Mouse (Mus musculus) monocyte, adult 5-6 weeks (primary cell): ENCODE data around the gene Stap2. TPM values are rescaled to one million over a fixed set of nuclear protein-coding genes. Genes with fewer than 3 reads are reported as not detected.
A peak's percentile ranks its signal among the peaks of the same experiment; 100 is the strongest.

Experiments
- ATAC-seq: fragments of 153-309, 156-312 bp; replicated peaks from 2 replicates; pipeline ENCODE4 v1.8.0; 2017; ENCODE audit warnings: mild to moderate bottlenecking; ENCODE audit not compliant: low TSS enrichment, insufficient number of reproducible peaks, severe bottlenecking, poor library complexity, low FRiP score
- total RNA-seq: library from RNA; stranded (forward); fragments of 200-1000, 200-491, 200-594 nt; gene quantifications from 3 replicates; pipeline ENCODE4 v1.2.3, GENCODE M21; 2017

Stap2 gene
- total RNA-seq = 0.29 to 1.1 TPM in 2 of 3 replicates, not detected in the other

DNA sequence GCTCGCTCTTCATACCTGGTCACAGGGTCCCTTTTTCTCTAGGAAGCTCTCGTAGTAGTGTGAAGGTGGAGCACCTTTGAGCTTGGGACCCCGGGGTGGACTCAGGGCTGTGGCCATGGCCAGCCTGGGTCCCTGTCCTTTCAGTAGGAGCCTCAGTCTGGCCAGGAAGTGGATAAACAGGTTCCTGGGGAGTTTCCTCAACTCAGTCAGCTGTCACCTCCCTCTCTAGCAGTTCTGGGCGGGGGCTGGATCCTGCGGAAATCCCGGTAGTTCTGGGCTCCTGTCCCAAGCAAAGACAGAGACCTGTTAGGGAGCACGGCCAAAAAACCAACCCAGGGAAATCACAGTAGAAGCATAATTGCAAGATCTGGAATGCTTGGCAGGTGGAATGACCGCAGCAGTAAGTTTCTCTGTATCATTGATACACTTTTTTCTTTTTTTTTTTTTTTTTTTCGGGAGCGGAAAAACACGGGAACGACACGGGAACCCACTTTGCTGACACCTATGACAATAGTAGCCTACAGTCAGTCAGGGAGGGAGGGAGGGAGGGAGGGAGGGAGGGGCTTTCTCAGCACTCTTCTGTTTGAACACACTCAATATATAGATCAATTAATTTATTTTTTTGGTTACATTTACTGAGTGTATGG is at the start of gene Stap2, which contains the start of gene Mpnd:
Gene Stap2 (minus strand): TSS at position 170 of the 647 bp plus-strand sequence.
Gene Mpnd (plus strand): TSS at position 297 of the 647 bp plus-strand sequence.
- ATAC-seq = no peak

DNA sequence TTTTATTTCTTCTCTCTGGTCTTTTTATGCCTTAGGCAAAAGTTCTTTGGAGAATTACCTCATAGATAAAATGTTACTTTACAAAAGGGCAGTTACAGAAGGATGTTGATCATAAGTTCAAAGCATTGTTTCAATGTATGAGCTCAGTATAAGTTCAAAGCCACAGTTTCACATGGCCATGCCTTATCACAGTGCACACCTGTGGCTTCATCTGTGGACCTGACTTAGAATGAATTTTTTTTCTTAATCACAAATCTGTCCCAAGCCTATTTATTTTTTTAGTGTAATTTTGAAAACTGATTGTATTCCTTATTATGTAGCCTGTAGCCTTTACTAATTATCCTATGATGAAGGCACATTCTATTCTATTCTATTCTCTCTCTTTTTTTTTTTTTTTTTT is 49.6 kb upstream of the Stap2 start:
- no peak for ATAC-seq

DNA sequence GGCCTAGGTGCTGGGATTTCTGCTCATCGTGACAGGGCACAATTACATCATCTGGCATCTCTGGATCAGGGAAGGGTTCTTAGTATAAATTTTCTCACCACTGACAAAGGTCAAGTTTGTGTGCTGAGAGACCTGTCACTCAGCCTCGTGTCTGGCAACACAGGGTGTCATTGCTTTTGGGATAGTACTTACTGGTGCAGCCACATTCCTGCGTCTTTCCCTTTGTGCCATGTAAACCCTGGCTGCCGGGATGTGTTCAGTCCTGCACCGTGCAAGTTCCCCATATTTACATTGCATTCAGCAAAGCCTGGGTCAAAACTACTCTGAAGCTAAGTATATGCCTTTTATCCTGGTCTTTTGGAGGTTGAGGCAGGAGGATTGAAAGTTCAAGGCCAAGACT is 46.0 kb upstream of the Stap2 start:
- ATAC-seq = no peak

DNA sequence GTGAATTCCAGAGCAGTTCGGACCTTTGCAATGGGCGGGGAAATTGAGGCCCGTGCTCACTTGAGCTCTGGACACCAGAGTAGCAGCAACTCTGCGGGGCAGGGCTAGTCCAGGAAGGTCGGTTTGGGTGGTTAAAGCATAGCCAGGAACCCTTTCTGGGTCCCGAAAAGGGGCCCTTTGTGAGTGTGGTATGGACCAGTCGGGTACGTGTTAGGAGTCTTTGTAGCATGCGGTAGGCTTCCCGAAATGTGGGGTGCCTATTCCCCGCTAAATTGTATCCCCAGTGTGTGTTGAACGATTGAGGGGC is 35.4 kb upstream of the Stap2 start:
- no peak for ATAC-seq

DNA sequence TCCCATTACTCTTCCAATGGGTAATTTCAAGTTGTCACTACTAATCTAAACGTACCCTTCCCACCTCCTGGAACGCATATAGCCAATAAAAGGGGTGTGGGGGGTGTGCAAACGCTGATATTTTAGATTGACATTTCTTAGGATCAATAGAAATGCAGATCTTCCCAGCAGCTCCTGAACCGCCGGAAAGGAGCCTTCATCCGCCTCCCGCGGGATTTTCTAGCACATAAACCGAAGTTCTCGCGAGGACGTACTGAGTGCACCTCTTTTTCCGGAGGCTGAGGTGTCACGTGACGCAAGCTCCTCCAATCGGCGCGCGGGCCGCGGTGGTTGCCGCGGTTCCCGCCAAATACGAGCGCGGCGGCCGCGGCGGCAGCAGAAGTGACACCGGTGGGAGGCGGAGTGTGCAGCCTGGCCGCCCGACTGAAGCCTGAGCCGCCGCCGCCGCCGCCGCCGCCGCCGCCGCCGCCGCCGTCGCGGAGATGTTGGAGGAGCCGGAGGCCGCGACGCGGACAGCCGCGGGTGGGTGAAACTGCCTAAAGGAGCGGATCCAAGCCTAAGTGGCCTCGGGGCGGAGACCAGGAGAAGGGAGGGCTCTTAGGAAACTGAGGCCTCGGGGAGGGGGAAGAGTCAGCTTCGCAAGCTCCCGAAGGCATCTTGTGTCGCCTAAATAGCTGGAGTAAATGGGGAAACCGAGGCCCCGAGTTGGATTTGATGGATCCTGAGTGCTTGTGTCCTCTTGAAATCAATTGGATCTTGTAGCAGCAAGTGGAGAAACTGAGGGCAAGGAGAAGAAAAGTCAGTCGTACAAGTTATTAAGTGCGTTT is 34.9 kb upstream of the Stap2 start, which contains the start of gene Chaf1a:
Gene Chaf1a (plus strand): TSS at position 410 of the 827 bp plus-strand sequence.
- ATAC-seq = peak; percentile 68

DNA sequence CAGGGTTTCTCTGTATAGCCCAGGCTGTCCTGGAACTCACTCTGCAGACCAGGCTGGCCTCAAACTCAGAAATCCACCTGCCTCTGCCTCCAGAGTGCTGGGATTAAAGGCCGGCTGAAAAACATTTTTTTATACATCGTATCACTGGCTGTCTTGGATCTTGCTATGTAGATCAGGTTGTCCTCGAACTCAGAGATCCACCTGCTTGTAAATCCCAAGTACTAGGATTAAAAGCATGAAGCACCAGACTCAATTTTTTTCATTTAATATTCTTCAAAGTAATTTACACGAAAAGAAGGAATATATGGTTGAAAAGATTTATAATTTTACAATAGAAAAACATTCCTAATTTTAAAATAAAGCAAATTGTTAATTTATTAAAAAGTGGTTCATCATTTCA is 34.0 kb upstream of the Stap2 start:
- ATAC-seq = no peak

DNA sequence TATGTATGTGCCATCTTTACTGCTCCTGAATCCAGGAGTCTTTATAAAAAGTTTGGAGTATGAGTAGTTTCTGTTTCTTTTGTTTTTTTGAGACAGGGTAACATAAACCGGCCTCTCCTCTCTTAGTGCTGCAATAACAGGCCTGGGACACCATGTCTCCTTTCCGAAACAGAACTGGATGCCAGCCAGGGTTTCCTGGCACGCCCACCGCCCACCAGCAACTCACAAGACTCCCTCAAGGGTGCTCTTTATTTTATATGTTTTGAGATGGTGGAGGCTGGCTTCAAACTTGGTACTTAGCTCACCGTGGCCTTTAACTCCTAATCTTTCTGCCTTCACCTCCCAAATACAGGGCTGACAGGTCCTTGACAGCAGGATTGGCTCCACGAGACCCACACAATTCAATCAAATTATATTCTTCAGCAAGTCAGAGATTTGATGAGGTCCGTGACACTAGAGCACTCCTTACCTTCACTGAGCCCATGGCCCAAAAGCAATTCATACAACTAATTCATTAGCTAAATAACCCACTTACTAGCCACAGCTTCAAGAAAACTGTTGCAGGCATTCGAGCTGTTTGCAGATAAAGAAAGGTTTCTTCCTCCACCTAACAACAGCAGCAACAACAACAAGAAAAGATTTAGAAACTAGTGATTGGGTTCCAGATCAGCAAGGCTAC is 33.3 kb upstream of the Stap2 start:
- ATAC-seq = no peak

DNA sequence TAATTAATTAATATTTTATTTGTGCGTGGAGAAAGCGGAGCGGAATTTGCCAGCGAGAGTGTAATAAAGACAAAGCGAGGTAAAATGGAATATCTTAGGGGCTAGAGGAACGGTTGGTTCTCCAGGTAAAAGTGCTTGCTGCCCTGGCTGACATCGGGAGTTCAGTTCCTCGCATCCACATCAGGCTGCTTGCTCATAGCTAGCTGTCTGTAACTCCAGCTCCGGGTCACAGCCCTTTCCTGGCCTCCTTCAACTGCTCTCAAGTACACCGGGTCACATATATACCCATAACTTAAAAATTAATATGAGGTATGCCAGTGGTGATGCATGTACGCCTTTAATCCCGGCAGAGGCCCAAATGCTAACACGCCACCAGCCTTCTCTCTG is 31.5 kb upstream of the Stap2 start:
- no peak for ATAC-seq

DNA sequence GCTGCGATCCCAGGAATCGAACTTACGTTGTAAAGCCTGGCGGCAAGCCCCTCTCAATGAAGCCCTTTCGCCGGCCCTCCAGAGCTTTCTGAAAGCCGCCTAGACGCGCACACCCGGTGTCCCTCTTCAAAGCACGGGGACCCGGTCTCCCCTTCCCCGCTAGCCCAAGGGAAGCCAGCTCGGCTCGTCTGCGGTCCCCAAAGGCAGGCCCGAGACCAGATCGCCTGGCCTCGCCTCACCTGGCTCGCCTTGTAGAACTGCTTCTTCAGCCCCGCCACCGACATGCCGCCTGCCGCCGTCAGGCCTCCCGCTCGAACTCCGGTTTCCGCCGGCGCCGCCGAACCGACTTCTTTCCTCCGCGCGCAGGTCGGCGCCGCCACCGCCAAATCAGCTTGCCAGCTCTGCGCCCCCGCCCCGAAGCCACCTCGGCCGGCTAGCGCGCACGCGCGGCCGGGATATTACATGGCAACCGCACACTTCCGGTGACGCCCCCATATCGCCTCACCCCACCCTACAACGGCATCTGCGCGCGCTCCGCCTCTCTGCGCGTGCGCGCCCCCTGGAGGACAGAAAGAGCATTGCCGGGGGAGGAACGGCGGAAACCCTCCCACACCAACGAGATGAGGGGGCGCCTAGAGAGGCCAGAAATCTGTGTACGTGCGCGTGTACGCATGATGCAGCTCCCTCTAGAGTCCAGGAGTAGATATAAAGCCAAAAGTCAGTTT is 31.0 kb upstream of the Stap2 start, which contains the start of gene Sh3gl1:
Gene Sh3gl1 (minus strand): TSS at position 460 of the 725 bp plus-strand sequence.
- peak; percentile 85 for ATAC-seq

DNA sequence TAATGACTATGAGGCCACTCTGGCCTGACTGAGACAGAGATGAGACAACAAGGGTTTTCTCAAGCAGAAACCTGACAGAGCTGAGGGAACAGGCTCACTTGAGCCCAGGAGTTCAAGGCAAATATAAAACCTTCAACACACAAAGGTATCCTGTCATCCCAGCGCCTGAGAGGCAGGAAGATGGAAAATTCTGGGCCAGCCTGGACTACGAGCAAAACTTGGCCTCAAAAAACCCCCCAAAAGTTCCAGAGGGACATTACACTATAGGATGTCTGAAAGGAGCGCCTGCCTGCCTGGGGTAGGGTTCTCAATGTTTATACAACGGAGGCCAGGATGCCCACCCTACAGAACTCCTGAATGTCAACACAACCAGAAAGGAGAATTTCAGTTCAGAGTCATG is 29.8 kb upstream of the Stap2 start:
- no peak for ATAC-seq

DNA sequence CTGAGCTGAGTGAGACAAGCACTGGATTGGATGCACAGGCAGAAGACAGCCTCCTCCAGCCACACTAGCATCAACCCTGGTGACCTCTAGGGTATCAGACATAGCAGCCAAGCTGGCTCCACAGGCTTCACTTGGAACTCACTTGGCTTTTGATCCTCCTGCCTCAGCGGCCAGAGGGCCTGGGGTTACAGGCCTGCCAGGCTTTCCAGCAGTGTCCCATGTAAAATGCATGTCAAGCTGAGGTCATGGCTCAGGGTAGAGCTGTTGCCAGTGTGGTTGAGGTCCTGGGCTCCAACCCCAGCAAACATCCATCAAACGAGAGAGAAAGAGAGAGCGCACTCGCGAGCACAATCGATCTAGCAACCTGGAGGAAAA is 29.3 kb upstream of the Stap2 start:
- ATAC-seq = no peak

DNA sequence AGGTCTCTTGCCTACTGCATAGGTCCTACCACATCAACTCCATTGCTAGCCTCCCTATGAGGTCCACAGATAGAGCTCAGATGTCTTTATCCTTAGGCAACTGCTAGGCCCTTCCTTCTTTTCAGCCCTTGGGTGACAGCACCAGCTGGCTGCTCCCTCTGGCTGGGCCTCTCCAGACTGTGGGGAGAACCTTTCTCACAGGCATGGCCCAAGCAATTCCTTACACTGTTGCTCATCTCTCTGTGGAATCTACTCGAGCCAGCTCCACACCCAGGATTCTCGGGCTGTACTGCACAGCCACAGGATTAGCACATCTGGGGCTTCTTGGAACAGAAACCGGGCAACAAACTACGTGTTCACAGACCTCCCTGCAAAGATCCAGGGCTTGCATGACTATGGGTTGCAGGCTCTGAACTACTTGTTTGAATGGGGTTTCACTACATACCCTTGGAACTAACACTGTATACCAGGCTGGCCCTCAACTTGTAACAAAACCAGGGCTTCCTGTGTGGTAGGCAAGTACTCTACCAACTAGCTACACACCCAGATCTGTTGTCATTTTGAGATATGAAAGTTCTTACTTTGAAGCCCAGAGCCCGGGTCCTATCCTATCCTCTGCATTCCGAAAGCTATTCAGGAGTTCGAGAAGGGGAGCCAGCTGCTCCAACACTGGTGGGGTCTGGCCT is 28.8 kb upstream of the Stap2 start:
- no peak for ATAC-seq

DNA sequence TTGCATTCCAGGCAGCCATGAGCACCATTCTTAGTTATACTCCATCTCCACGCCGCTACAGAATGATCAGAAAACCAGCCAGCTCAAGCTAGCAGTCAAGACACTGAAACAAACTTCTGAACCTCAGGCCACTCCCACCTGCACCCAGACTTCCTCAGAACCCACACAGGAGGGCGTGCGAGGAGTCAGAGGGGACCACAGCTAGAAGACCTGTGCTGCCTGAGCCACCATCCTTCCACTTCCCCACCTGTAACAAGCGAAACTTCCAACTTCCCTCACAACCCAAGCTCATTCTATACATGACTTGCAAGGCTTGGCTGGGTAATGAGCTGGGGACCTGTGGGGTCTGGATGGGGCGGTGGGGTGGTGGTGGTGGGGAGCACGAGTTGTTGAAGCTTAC is 27.4 kb upstream of the Stap2 start:
- ATAC-seq = no peak; the same call in 1 of the 2 replicates

DNA sequence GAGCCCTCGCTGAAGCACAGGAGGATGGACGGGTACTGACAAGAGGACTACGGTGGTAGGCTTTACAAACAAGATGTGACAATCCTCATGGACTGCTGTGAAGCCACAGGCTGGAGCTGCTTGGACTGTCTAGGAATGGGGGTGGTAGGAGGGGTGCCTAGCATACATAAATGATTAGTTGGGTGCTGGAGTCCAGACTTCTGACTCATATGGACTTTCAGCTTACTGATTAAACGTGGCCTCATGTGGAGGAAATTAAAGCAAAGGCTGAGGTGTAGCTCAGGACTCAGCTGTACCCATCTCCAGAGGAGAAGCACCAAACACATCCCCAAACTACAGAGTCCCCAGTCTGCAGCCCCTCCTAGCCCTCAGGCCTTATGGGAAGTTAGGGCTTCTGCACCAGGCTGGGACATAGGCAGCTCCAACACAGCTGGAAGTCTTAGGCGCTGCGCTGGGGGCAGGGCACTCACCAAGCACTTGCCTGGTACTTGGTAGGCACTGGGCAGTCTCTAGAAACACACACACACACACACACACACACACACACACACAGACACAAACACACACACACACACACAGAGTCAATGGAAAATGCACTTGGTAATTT is 26.8 kb upstream of the Stap2 start:
- no peak for ATAC-seq

DNA sequence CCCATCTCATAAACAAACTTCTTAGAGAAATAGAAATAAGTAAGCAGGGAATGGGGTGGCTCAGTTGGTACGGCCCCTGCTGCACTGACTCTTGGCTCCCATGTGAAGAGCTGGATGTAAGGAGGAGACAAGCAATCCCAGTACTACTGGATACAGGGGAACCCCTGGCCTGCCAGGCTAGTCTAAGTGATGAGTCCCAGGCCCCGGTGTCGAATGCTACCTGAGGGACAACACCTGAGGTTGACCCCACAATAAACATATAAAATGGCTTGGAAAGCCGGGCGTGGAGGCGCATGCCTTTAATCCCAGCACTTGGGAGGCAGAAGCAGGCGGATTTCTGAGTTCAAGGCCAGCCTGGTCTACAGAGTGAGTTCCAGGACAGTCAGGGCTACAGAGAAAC is 26.0 kb upstream of the Stap2 start:
- no peak for ATAC-seq

DNA sequence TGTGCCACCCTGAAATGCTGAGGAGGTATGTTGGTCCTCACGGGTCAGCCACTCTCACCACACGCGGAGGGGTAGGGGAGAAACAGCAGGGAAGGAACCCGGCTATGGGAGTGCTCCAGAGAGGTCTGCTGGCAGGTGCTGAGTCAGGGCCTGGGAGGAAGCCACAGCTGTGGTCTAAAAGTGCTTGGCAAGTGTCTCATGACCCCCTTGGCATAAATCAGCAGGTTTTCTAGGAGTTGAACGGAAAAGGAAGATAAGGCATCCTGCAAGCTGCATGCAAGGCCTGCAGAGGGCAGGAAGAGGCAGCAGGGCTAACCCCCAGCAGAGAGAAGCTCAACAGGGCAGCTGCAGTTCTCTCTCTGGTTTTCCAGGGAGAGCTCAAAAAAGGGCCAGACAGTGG is 25.5 kb upstream of the Stap2 start:
- no peak for ATAC-seq

DNA sequence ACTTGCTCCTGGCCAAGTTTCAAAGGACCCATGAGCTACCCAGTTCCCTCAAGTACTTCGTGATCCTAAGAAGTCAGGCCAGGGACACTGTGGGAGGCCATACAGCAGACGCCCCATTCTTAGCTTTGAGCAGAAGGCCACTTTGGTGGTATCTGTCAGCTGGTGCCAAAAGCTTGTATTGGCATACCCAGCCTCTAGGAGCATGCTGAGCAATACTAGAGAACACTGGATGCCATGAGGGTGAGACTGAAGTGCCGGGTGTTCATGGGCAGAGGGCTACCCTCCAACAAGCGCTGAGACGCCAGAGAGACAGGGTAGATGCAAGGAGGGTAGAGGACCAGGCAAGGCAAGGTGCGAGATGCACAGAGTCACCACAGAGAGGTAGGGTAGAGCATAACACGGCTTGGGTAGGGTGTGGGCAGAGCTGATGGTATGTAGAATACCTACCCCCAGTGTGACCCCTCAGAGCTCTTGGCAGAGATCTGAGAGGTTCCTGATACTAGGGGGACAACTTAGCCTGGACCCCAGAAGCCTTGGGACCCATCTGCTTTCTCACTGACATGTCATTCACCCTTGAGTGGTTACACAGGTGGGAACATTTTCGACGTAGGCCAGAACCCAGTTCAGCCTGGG is 25.0 kb upstream of the Stap2 start:
- ATAC-seq = no peak
